Mouse (Mus musculus) erythroblast, embryonic 14.5 days (primary cell): ENCODE results near the gene Ppef2. TPM values are rescaled to one million over a fixed set of nuclear protein-coding genes. Genes with fewer than 3 reads are reported as not detected.

Source experiments
- H3K27me3 ChIP-seq: 2 replicates; pipeline ENCODE4 v1.6.1; 2012; ENCODE audit warnings: inconsistent platforms; ENCODE audit not compliant: control insufficient read depth
- H3K36me3 ChIP-seq: 2 replicates; pipeline ENCODE4 v1.6.1; 2012; ENCODE audit warnings: mild to moderate bottlenecking, inconsistent platforms; ENCODE audit not compliant: control insufficient read depth
- H3K4me1 ChIP-seq: 2 replicates; pipeline ENCODE4 v1.6.1; 2012; ENCODE audit warnings: inconsistent platforms; ENCODE audit not compliant: control insufficient read depth
- H3K4me3 ChIP-seq: replicated peaks from 2 replicates; pipeline ENCODE3; 2012; ENCODE audit warnings: moderate library complexity, mild to moderate bottlenecking, inconsistent platforms
- H3K9me3 ChIP-seq: 2 replicates; pipeline ENCODE4 v1.6.1; 2012; ENCODE audit warnings: low read length, inconsistent platforms, mixed read lengths; ENCODE audit not compliant: control insufficient read depth
- GATA1 ChIP-seq: IDR thresholded peaks from 2 replicates; pipeline ENCODE4 v1.6.1; 2012; ENCODE audit warnings: low read length, inconsistent platforms, mixed read lengths
- TAL1 ChIP-seq: IDR thresholded peaks from 3 replicates; pipeline ENCODE4 v1.6.1; 2012; ENCODE audit warnings: low read length, inconsistent platforms, mixed read lengths
- polyA plus RNA-seq: library from polyadenylated mRNA; stranded (reverse); fragments of >175 nt; gene quantifications from 2 replicates; pipeline ENCODE4 v1.2.3, GENCODE M21; 2012

Ppef2 gene
- polyA plus RNA-seq, 1 experiment: not detected

GRCm38 (mm10) chr5:92227782-92228181 is 28.3 kb downstream of the Ppef2 start:
- TF ChIP-seq GATA1 (no peak), TAL1 (no peak)
- H3K4me3 ChIP-seq: no peak overlapping the region
- H3K27me3 ChIP-seq: peaks cover 7% of the 10 kb centered on the region
- no peaks in the 10 kb centered on the region for H3K9me3 ChIP-seq
- no peaks in the 10 kb centered on the region for H3K36me3 ChIP-seq
- H3K4me1 ChIP-seq: no peaks in the 10 kb centered on the region

GRCm38 (mm10) chr5:92220287-92220902 is 35.7 kb downstream of the Ppef2 start:
- Histone ChIP-seq H3K4me1 (no peaks in the 10 kb centered on the region), H3K9me3 (no peaks in the 10 kb centered on the region), H3K27me3 (no peaks in the 10 kb centered on the region), H3K4me3 (no peak overlapping the region), H3K36me3 (no peaks in the 10 kb centered on the region)
- TF ChIP-seq TAL1: no peak
- TF ChIP-seq GATA1: no peak

- TF ChIP-seq GATA1 (no peak), TAL1 (no peak)
- H3K36me3 ChIP-seq: no peaks in the 10 kb centered on the region
- H3K4me3 ChIP-seq: no peak overlapping the region
- H3K4me1 ChIP-seq: no peaks in the 10 kb centered on the region
- no peaks in the 10 kb centered on the region for H3K9me3 ChIP-seq
- H3K27me3 ChIP-seq: no peaks in the 10 kb centered on the region
These were observed 36.3 kb downstream of the Ppef2 start for GRCm38 (mm10) chr5:92219826-92220225.

GRCm38 (mm10) chr5:92218915-92219793 is 36.9 kb downstream of the Ppef2 start:
- Histone ChIP-seq H3K27me3 (no peaks in the 10 kb centered on the region), H3K4me3 (no peak overlapping the region), H3K9me3 (no peaks in the 10 kb centered on the region), H3K4me1 (no peaks in the 10 kb centered on the region), H3K36me3 (no peaks in the 10 kb centered on the region)
- no peak for TF ChIP-seq TAL1
- TF ChIP-seq GATA1: no peak

GRCm38 (mm10) chr5:92215308-92215707 is 40.8 kb downstream of the Ppef2 start, which contains the start of gene U90926:
Gene U90926, minus strand, starts transcription at chr5:92215408.
- no peaks in the 10 kb centered on the region for H3K4me1 ChIP-seq
- H3K9me3 ChIP-seq: no peaks in the 10 kb centered on the region
- TF ChIP-seq TAL1 (no peak), GATA1 (no peak)
- no peaks in the 10 kb centered on the region for H3K36me3 ChIP-seq
- no peak within 1 kb of the TSS for H3K4me3 ChIP-seq
- peaks cover 4% of the 10 kb centered on the region; the same call in 1 of the 2 replicates for H3K27me3 ChIP-seq

- no peaks in the 10 kb centered on the region for H3K36me3 ChIP-seq
- no peak overlapping the region for H3K4me3 ChIP-seq
- H3K9me3 ChIP-seq: no peaks in the 10 kb centered on the region
- no peaks in the 10 kb centered on the region for H3K4me1 ChIP-seq
- no peak for TF ChIP-seq TAL1
- no peak for TF ChIP-seq GATA1
- peaks cover 4% of the 10 kb centered on the region; the same call in 1 of the 2 replicates for H3K27me3 ChIP-seq
These were observed 43.8 kb downstream of the Ppef2 start for GRCm38 (mm10) chr5:92212231-92212630.

GRCm38 (mm10) chr5:92210205-92210604 is 45.9 kb downstream of the Ppef2 start:
- TF ChIP-seq TAL1 (no peak), GATA1 (no peak)
- Histone ChIP-seq H3K9me3 (no peaks in the 10 kb centered on the region), H3K27me3 (peaks cover 4% of the 10 kb centered on the region; the same call in 1 of the 2 replicates), H3K4me3 (no peak overlapping the region), H3K4me1 (no peaks in the 10 kb centered on the region), H3K36me3 (no peaks in the 10 kb centered on the region)

GRCm38 (mm10) chr5:92206121-92206520 is 50.0 kb downstream of the Ppef2 start:
- H3K4me3 ChIP-seq: no peak overlapping the region
- no peaks in the 10 kb centered on the region for H3K9me3 ChIP-seq
- TF ChIP-seq TAL1: no peak
- no peak for TF ChIP-seq GATA1
- H3K36me3 ChIP-seq: peaks cover 32% of the 10 kb centered on the region
- peaks cover 7% of the 10 kb centered on the region for H3K4me1 ChIP-seq
- H3K27me3 ChIP-seq: peaks cover 2% of the 10 kb centered on the region; the same call in 1 of the 2 replicates

- no peak for TF ChIP-seq TAL1
- TF ChIP-seq GATA1: no peak
- Histone ChIP-seq H3K4me3 (no peak overlapping the region), H3K9me3 (no peaks in the 10 kb centered on the region), H3K4me1 (peaks cover 7% of the 10 kb centered on the region), H3K36me3 (peaks cover 36% of the 10 kb centered on the region), H3K27me3 (peaks cover 2% of the 10 kb centered on the region; the same call in 1 of the 2 replicates)
These were observed 50.4 kb downstream of the Ppef2 start for GRCm38 (mm10) chr5:92205706-92206105.
